Mouse (Mus musculus): ENCODE data around the gene Pgls.

DNA sequence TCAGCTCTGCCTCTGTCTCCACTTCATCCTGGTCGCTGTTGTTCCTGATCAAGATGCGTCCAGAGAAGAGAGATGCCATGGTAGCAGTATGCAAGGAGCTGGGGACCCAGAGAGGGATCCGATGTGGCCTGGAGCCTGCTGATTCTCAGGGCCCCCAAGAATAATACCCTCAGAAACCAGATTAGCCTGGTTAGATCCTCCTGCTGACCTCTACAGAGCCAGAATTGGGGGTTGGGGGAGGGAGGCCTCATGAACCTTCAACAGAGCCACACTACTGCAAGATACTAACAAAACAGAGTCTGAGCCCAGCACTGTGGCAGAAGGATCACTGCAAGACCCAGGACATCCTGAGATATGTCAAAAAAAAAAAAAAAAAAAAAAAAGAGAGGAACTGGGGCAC lies 25.5 kb upstream of the Pgls start, which contains the start of gene Nxnl1:
- TF ChIP-seq CTCF (IDR thresholded peaks at IDR 0.05; ENCODE audit: low read depth) (no peak), EP300 (IDR thresholded peaks at IDR 0.05; ENCODE audit: low read depth) (no peak)

Measured in heart, postnatal 0 days (tissue).